Mouse (Mus musculus): ENCODE data around the gene Zscan5b.
"Not testable (repeated sequence)": the region's sequence is repeated elsewhere in the genome, so short reads cannot be mapped to it uniquely, and the experiment has no call there.

Zscan5b gene

DNA sequence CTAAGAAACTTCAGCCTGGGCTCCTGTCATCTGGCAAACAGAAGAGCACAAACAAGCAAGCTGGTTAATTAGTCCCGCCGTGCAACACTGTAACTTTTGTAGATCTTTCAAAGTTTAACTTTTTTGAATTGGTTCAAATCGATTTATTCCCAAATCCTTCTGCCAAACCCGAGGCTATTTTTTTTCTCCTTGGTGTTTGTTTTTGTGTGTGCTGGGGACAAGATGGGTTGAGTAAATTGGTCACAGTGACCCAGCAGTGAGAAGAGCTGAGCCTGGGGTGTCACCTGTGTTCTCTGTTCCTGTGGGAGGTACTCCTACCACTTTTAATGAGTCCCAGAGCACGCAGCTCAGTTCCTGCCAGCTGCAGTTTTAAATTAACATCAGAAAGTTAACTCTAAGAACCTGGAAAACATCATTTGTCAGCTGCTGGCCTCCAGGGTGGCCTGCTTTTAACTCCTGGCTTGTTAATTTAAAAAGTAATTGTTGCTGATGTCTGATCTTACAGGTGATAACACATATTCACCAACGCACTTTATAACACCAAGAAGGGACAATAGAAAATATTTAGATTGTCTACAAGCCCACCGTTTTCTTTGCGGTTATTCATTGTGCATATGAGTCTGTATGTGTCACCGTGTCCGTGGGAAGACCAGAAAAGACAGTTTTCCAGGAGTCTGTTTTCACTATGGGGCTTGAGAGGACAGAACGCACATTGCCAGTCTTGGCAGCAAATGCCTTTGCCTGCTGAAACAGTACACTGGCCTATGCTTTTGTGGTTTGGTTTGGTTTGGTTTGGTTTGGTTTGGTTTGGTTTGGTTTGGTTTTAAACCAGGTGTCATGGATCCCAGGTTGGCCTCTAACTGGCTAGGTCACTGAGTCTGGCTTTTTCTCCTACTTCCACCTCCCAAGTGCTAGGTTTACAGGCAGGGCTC is 22.5 kb downstream of the Zscan5b start:
- peak; percentile 67 for DNase-seq (ENCODE audit: low read depth, low spot score)

DNA sequence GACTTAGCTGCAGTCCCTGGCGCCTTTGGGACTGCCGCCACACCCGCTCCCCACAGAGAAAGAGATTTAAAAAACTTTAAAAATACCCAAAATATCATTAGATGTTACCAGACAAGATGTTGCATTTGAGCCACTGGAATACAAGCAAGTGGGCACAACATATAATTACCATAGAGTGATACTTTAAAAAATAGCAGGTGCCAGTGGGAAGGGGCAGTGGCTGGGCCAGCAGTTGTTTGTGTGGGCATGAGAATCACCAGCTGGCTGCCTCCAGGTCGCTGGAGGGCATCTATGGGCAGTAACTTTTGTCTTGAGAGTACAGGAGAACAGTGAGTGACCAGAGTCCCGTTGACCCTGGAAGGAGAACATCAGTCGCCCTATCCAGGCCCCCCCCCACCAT is 30.3 kb downstream of the Zscan5b start, which contains the start of gene Epp13:
Epp13 (plus strand) TSS at position 301 of the 400 bp plus-strand sequence.
- DNase-seq (ENCODE audit: low read depth, low spot score) = no peak

GRCm38 (mm10) chr7:6254451-6254850 is 32.4 kb downstream of the Zscan5b start:
- no peak for DNase-seq (ENCODE audit: low read depth, low spot score)

DNA sequence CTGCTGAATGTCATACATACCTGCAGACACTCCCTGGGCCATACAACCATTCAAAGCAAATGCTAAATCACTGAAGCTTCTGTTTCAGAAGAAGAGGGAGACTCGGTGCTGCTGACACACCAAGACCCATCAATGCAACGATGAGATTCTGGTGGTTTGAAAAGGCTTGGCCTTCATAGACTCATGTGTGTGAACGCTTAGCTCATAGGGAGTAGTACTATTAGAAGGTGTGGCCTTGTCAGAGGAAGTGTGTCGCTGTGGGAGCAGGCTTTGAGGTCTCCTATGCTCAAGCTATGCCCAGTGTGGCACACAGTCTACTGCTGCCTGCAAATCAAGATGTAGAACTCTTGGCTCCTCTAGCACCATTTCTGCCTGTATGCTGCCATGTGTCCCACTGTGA is 35.3 kb downstream of the Zscan5b start:
- DNase-seq (ENCODE audit: low read depth, low spot score) = no peak

GRCm38 (mm10) chr7:6258232-6259220 is 36.4 kb downstream of the Zscan5b start:
- no peak for DNase-seq (ENCODE audit: low read depth, low spot score)

- DNase-seq (ENCODE audit: low read depth, low spot score) = not testable (repeated sequence)
These were observed 37.9 kb downstream of the Zscan5b start for GRCm38 (mm10) chr7:6260004-6260403.

- no peak for DNase-seq (ENCODE audit: low read depth, low spot score)
These were observed 40.0 kb downstream of the Zscan5b start for GRCm38 (mm10) chr7:6262120-6262519.

DNA sequence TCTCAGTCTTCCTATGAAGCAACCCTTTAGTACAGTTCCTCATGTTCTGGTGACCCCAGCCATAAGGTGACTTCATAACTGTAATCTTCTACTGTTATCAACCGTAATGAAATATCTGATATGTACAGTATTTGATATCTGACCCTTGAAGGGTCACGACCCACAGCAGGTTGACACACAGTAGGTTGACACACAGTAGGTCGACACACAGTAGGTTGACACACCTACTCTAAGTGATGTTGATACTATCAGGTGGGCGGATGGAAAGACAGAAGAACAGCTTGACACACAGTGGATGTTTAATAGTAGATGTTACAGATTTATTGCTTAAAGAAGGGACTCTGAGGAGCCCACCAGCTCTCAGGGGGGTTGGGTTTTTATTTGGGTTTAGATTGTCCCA is 40.9 kb downstream of the Zscan5b start:
- DNase-seq (ENCODE audit: low read depth, low spot score) = no peak

- DNase-seq (ENCODE audit: low read depth, low spot score) = peak; percentile 19
These were observed 43.6 kb downstream of the Zscan5b start for GRCm38 (mm10) chr7:6265695-6266094.

GRCm38 (mm10) chr7:6277906-6278305 is 55.8 kb downstream of the Zscan5b start:
- DNase-seq (ENCODE audit: low read depth, low spot score) = no peak

DNA sequence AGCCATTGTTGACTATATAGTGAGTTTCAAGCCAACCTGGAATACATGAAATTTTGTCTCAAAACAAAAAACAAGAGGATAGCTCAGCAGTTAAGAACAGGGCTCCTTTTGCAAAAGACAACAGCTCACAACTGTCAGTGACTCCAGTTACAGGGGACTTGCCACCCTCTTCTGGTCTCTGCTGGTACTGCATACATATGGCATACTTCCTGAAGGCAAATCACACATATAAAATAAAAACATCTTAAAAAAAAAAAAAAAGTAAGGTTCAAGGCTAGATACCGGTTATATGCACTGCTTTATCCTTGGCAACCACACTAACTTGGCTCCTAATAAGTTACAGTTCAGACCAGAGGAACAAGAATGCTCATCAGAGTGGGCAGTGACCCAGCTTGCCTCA is 60.7 kb downstream of the Zscan5b start:
- peak; percentile 85 for DNase-seq (ENCODE audit: low read depth, low spot score)

DNA sequence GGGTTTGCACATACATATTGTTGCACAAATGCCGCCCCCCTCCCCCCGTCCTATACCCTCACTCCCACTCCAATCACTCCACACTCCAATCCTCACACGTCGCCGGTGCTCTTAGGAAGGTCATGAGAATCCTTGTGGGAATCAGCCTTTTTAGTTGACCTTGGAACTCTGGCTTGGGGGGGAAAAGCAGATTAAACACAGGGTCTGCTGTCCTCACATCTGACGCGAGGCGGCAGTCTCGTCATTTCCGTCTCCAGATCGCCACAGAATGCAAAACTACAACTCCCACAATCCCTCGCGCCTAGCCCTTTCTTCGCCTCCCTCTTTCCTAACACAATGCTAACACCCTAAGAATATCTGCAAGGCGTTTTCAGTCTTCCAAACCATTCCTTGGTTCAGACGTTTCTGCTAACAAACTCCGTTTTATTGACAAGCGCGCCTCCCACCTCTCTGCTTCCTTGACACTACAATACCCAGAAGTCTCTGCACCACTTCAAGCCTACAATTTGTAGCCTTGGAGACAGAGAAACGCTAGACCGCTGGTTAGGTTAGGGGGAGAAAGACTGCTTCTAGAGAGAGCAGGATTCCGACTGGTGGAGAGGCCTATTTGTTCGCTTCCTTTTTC is 61.5 kb downstream of the Zscan5b start:
- DNase-seq (ENCODE audit: low read depth, low spot score) = peak; percentile 89

DNA sequence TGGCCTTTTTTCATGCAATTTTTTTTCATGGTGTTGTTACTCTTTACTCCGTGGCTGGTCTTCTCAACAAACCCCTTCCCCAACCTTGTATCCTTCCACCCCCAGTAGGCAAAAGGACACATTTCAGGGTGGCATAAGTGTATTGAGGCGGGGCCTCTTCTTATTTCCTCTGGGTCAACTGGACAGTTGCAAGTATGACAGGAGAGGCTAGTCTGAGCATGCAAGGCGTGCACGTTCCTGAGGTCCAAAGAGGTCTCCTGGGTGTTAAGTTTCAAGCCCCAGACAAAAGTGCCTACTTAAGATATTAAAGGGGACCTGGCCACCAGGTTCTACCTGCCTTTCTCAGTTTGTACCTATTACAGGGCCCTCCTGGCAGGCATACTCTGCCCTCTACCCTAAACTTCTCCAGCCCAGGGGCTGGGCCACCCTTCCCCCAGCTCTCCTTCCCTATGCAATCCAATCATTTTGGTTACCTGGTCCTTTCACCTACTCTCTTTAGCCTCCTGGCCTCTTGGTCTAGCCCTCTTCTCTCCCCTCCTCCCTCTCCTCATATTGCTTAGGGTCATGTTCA is 62.4 kb downstream of the Zscan5b start:
- no peak for DNase-seq (ENCODE audit: low read depth, low spot score)

GRCm38 (mm10) chr7:6285366-6285765 is 63.3 kb downstream of the Zscan5b start:
- DNase-seq (ENCODE audit: low read depth, low spot score) = no peak

- DNase-seq (ENCODE audit: low read depth, low spot score) = peak; percentile 97
These were observed 64.0 kb downstream of the Zscan5b start, which contains the start of gene Zfp667 for GRCm38 (mm10) chr7:6285842-6286705. Gene Zfp667, plus strand, starts transcription at chr7:6286579.

GRCm38 (mm10) chr7:6286921-6287531 is 64.9 kb downstream of the Zscan5b start:
- no peak for DNase-seq (ENCODE audit: low read depth, low spot score)

All from forelimb bud, embryonic 11.5 days (tissue).